Mouse (Mus musculus) MEL (cell line): ENCODE data around the gene Flywch1.

Experiments used
- CHD2 ChIP-seq: IDR thresholded peaks from 2 replicates; pipeline ENCODE4 v1.6.1; 2011; ENCODE audit warnings: low read length, improper control_type of control experiment
- CTCF ChIP-seq, 3 experiments: IDR thresholded peaks in 2 of 3; conservative IDR thresholded peaks in 1 of 3; 2 replicates each; pipeline ENCODE4 v1.5.1; 2011 to 2012; ENCODE audit warnings: low read length in 3 of 3, low read depth in 2 of 3, mild to moderate bottlenecking in 2 of 3, improper control_type of control experiment in 1 of 3, inconsistent platforms in 1 of 3, mixed read lengths in 1 of 3, moderate library complexity in 1 of 3; ENCODE audit not compliant: control insufficient read depth in 1 of 3, insufficient read depth in 1 of 3, poor library complexity in 1 of 3, severe bottlenecking in 1 of 3
- GABPA ChIP-seq: IDR thresholded peaks from 2 replicates; pipeline ENCODE4 v1.6.1; 2012; ENCODE audit warnings: low read depth, mild to moderate bottlenecking, inconsistent platforms, low read length, improper control_type of control experiment, moderate library complexity
- TCF12 ChIP-seq: IDR thresholded peaks from 2 replicates; pipeline ENCODE4 v1.6.1; 2014; ENCODE audit warnings: low read depth, mild to moderate bottlenecking, inconsistent platforms, low read length, improper control_type of control experiment, moderate library complexity
- ZKSCAN1 ChIP-seq: IDR thresholded peaks from 2 replicates; pipeline ENCODE4 v1.6.1; 2012; ENCODE audit warnings: low read depth, mild to moderate bottlenecking, inconsistent platforms, low read length, improper control_type of control experiment, moderate library complexity

DNA sequence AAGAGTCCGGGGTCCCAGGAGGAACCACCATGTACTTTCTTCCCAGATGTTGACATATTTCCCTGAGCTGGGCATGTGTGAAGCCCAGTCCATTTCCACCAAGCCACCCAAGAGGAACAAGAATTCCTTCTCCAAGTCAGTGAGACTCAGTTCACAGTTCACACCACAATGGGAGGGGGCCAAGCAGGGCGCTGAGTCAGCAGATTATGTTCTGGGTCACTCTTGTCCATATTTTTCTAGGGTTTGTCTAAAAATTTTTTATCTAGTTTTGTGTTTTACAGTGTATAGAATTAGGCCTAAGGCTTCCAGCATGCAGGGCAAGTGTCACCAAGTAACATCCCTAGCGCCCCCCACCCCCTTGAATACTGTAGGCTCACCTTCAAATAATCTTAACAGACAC lies 10.2 kb downstream of the Flywch1 start:
- no peak for TF ChIP-seq ZKSCAN1
- no peak for TF ChIP-seq CTCF (IDR thresholded peaks at IDR 0.05 in 2 of 3, conservative IDR thresholded peaks at IDR 0.05 in 1 of 3; ENCODE audit: control insufficient read depth in 1 of 3, insufficient read depth in 1 of 3, low read depth in 2 of 3, low read length in 3 of 3, poor library complexity in 1 of 3, severe bottlenecking in 1 of 3)
- TF ChIP-seq GABPA, result no peak
- no peak for TF ChIP-seq TCF12
- no peak for TF ChIP-seq CHD2
